Mouse (Mus musculus) liver, embryonic 12.5 days (tissue): ENCODE data around the gene Taar7e. TPM values are rescaled to one million over a fixed set of nuclear protein-coding genes. Genes with fewer than 3 reads are reported as not detected.
"Not testable (repeated sequence)": the region's sequence is repeated elsewhere in the genome, so short reads cannot be mapped to it uniquely, and the experiment has no call there.

Source experiments
- ATAC-seq: fragments of 200-750 bp; cut with Nextera tagmentation; 2 replicates; pipeline ENCODE4 v1.8.0; 2017; ENCODE audit warnings: moderate number of reproducible peaks, mild to moderate bottlenecking, moderate library complexity
- H3K27ac ChIP-seq: fragments of 300-500 bp; sonication (generic); 2 replicates; pipeline ENCODE4 v1.5.1; 2016; ENCODE audit warnings: mild to moderate bottlenecking
- H3K27me3 ChIP-seq: fragments of 300-500 bp; sonication (generic); replicated peaks from 2 replicates; pipeline ENCODE4 v1.6.1; 2016; ENCODE audit warnings: mild to moderate bottlenecking, moderate library complexity
- H3K36me3 ChIP-seq: fragments of 300-500 bp; sonication (generic); 2 replicates; pipeline ENCODE4 v1.6.1; 2016; ENCODE audit warnings: mild to moderate bottlenecking, moderate library complexity
- H3K4me1 ChIP-seq: fragments of 300-500 bp; sonication (generic); 2 replicates; pipeline ENCODE4 v1.6.1; 2016
- H3K4me2 ChIP-seq: fragments of 300-500 bp; sonication (generic); 2 replicates; pipeline ENCODE4 v1.6.1; 2016; ENCODE audit warnings: mild to moderate bottlenecking, moderate library complexity
- H3K4me3 ChIP-seq: fragments of 300-500 bp; sonication (generic); 2 replicates; pipeline ENCODE4 v1.5.1; 2016; ENCODE audit warnings: mild to moderate bottlenecking, moderate library complexity
- H3K9ac ChIP-seq: fragments of 300-500 bp; sonication (generic); 2 replicates; pipeline ENCODE4 v1.6.1; 2016; ENCODE audit warnings: mild to moderate bottlenecking, moderate library complexity
- H3K9me3 ChIP-seq: fragments of 300-500 bp; sonication (generic); replicated peaks from 2 replicates; pipeline ENCODE4 v1.6.1; 2016; ENCODE audit warnings: mild to moderate bottlenecking, moderate library complexity
- WGBS: fragments of 180-500 bp; shearing (Covaris S2); methylation state at CpG from one replicate; pipeline ENCODE4 v1.1.7; 2016; ENCODE audit not compliant: insufficient replicate concordance; 5-methylcytosine and 5-hydroxymethylcytosine counted together
- polyA plus RNA-seq: library from polyadenylated mRNA; unstranded; fragments of >200 nt; fragmentation: Nextera tagmentation; extraction: Ambion mirVana; gene quantifications from 2 replicates; pipeline ENCODE4 v1.2.1, GENCODE M21; 2016

The Taar7e gene
- polyA plus RNA-seq, 1 experiment from 2014 or later: not detected

GRCm38 (mm10) chr10:24074751-24075150 is 37.3 kb downstream of the Taar7e start:
- H3K36me3 ChIP-seq, H3K4me1 ChIP-seq, ATAC-seq: not testable (repeated sequence)

GRCm38 (mm10) chr10:24076200-24076599 is 38.8 kb downstream of the Taar7e start, which contains the start of gene Taar8a:
Gene Taar8a (plus strand): TSS chr10:24076500.
- not testable (repeated sequence) for H3K27ac ChIP-seq, H3K4me2 ChIP-seq, H3K4me1 ChIP-seq, ATAC-seq, H3K27me3 ChIP-seq, H3K9me3 ChIP-seq, H3K36me3 ChIP-seq, H3K4me3 ChIP-seq, H3K9ac ChIP-seq
- WGBS: 58% methylated on average over 2 of the region's 4 CpGs

More at GRCm38 (mm10) chr10:24074751-24075150, 37.3 kb downstream of the Taar7e start:
- WGBS: 38% methylated on average over 2 of the region's 2 CpGs
- not testable (repeated sequence) for H3K9ac ChIP-seq, H3K4me3 ChIP-seq, H3K27me3 ChIP-seq, H3K27ac ChIP-seq, H3K4me2 ChIP-seq, H3K9me3 ChIP-seq

- ATAC-seq: no peak
These were observed 42.8 kb downstream of the Taar7e start for GRCm38 (mm10) chr10:24080166-24080565.

GRCm38 (mm10) chr10:24085936-24086335 is 48.5 kb downstream of the Taar7e start:
- Histone ChIP-seq H3K4me3 (no peak overlapping the region), H3K27ac (no peak overlapping the region), H3K9me3 (no peaks in the 10 kb centered on the region), H3K27me3 (no peaks in the 10 kb centered on the region), H3K4me2 (no peak overlapping the region), H3K36me3 (no peaks in the 10 kb centered on the region), H3K4me1 (no peaks in the 10 kb centered on the region; the same call in 1 of the 2 replicates), H3K9ac (no peak overlapping the region)
- ATAC-seq: no peak
- 57% methylated on average over 5 of the region's 5 CpGs for WGBS

More at GRCm38 (mm10) chr10:24080166-24080565, 42.8 kb downstream of the Taar7e start:
- no peaks in the 10 kb centered on the region for H3K27me3 ChIP-seq
- H3K27ac ChIP-seq: no peak overlapping the region
- no peak overlapping the region for H3K4me3 ChIP-seq
- no peaks in the 10 kb centered on the region for H3K9me3 ChIP-seq
- no peaks in the 10 kb centered on the region for H3K4me1 ChIP-seq
- H3K9ac ChIP-seq: no peak overlapping the region
- no peaks in the 10 kb centered on the region for H3K36me3 ChIP-seq
- H3K4me2 ChIP-seq: no peak overlapping the region
- 28% methylated on average over 3 of the region's 3 CpGs for WGBS

- Histone ChIP-seq H3K27ac (no peak overlapping the region), H3K27me3 (no peaks in the 10 kb centered on the region), H3K4me1 (no peaks in the 10 kb centered on the region; the same call in 1 of the 2 replicates), H3K4me3 (no peak overlapping the region), H3K9me3 (no peaks in the 10 kb centered on the region), H3K9ac (no peak overlapping the region), H3K36me3 (no peaks in the 10 kb centered on the region), H3K4me2 (no peak overlapping the region)
- no peak for ATAC-seq
- 37% methylated on average over 5 of the region's 5 CpGs for WGBS
These were observed 49.1 kb downstream of the Taar7e start for GRCm38 (mm10) chr10:24086555-24086954.

- ATAC-seq: no peak
- no peaks in the 10 kb centered on the region for H3K36me3 ChIP-seq
- WGBS: 58% methylated on average over 2 of the region's 2 CpGs
- H3K4me1 ChIP-seq: no peaks in the 10 kb centered on the region; the same call in 1 of the 2 replicates
- H3K4me3 ChIP-seq: no peak overlapping the region
- H3K9me3 ChIP-seq: no peaks in the 10 kb centered on the region
- H3K27me3 ChIP-seq: no peaks in the 10 kb centered on the region
- H3K27ac ChIP-seq: no peak overlapping the region
- no peak overlapping the region for H3K9ac ChIP-seq
- no peak overlapping the region for H3K4me2 ChIP-seq
These were observed 49.8 kb downstream of the Taar7e start for GRCm38 (mm10) chr10:24087168-24087567.

Other genes starting within 250 kb of the Taar7e start
- 2.6 and 3.4 TPM in 2 replicates for gene Slc18b1, start 240.6 kb upstream of the Taar7e start, polyA plus RNA-seq
- gene Vnn3, start 186.2 kb upstream of the Taar7e start, polyA plus RNA-seq: 0.07 TPM in 1 of 2 replicates, not detected in the other
- gene Vnn1, start 142.9 kb upstream of the Taar7e start, polyA plus RNA-seq: 0.94 and 1.1 TPM in 2 replicates
- gene Taar1, start 117.3 kb upstream of the Taar7e start, polyA plus RNA-seq: not detected in 2 replicates
- gene Taar2, start 99.0 kb upstream of the Taar7e start, polyA plus RNA-seq: not detected in 2 replicates
- not detected in 2 replicates for gene Taar3, start 88.1 kb upstream of the Taar7e start, polyA plus RNA-seq
- not detected in 2 replicates for gene Taar4, start 77.1 kb upstream of the Taar7e start, polyA plus RNA-seq
- not detected in 2 replicates for gene Taar5, start 66.9 kb upstream of the Taar7e start, polyA plus RNA-seq
- gene Taar6, start 52.0 kb upstream of the Taar7e start, polyA plus RNA-seq: not detected in 2 replicates
- not detected in 2 replicates for gene Taar7a, start 44.1 kb upstream of the Taar7e start, polyA plus RNA-seq
- not detected in 2 replicates for gene Taar7b, start 37.7 kb upstream of the Taar7e start, polyA plus RNA-seq
- gene Taar7d, start 10.4 kb upstream of the Taar7e start, polyA plus RNA-seq: not detected in 2 replicates
- gene Taar7f, start 11.9 kb downstream of the Taar7e start, polyA plus RNA-seq: not detected in 2 replicates
- not detected in 2 replicates for gene Taar8a, start 38.9 kb downstream of the Taar7e start, polyA plus RNA-seq
- gene Taar8b, start 54.7 kb downstream of the Taar7e start, polyA plus RNA-seq: not detected in 2 replicates
- gene Taar8c, start 64.3 kb downstream of the Taar7e start, polyA plus RNA-seq: not detected in 2 replicates
- gene Taar9, start 71.9 kb downstream of the Taar7e start, polyA plus RNA-seq: not detected in 2 replicates
- 34.0 TPM in 2 replicates for gene Stx7, start 111.7 kb downstream of the Taar7e start, polyA plus RNA-seq
- 1.0 and 1.1 TPM in 2 replicates for gene Moxd1, start 185.9 kb downstream of the Taar7e start, polyA plus RNA-seq